Mouse (Mus musculus) ES-Bruce4 (cell line): Measurements from ENCODE around the gene Dcaf6. TPM values are rescaled to one million over a fixed set of nuclear protein-coding genes. Genes with fewer than 3 reads are reported as not detected.

Experiments
- H3K27ac ChIP-seq: 2 replicates; pipeline ENCODE4 v1.5.1; 2012; ENCODE audit warnings: low read length, inconsistent platforms; ENCODE audit not compliant: insufficient read depth
- H3K27me3 ChIP-seq: 2 replicates; pipeline ENCODE4 v1.6.1; 2012; ENCODE audit warnings: mild to moderate bottlenecking, low read length, inconsistent platforms; ENCODE audit not compliant: control insufficient read depth, poor library complexity, insufficient read depth, severe bottlenecking
- H3K36me3 ChIP-seq: 2 replicates; pipeline ENCODE4 v1.6.1; 2012; ENCODE audit warnings: inconsistent platforms, mild to moderate bottlenecking, low read length, moderate library complexity; ENCODE audit not compliant: control insufficient read depth, poor library complexity, insufficient read depth, severe bottlenecking
- H3K4me1 ChIP-seq: one replicate; pipeline ENCODE4 v1.8.1; 2011; ENCODE audit warnings: low read length; ENCODE audit not compliant: control insufficient read depth, insufficient read depth
- H3K4me3 ChIP-seq: 2 replicates; pipeline ENCODE4 v1.5.1; 2011; ENCODE audit warnings: low read depth, mild to moderate bottlenecking, low read length
- H3K9ac ChIP-seq: 2 replicates; pipeline ENCODE4 v1.6.1; 2012; ENCODE audit warnings: low read depth, mild to moderate bottlenecking, inconsistent platforms; ENCODE audit not compliant: poor library complexity, severe bottlenecking
- H3K9me3 ChIP-seq: replicated peaks from 2 replicates; pipeline ENCODE4 v1.6.1; 2012; ENCODE audit warnings: mild to moderate bottlenecking, low read length, inconsistent platforms; ENCODE audit not compliant: control insufficient read depth, poor library complexity, insufficient read depth, severe bottlenecking
- CTCF ChIP-seq: IDR thresholded peaks from one replicate; pipeline ENCODE4 v1.8.1; 2011; ENCODE audit warnings: low read depth, low read length
- EP300 ChIP-seq: IDR thresholded peaks from 2 replicates; pipeline ENCODE4 v1.6.1; 2011; ENCODE audit warnings: low read depth, low read length; ENCODE audit not compliant: insufficient read depth
- POLR2A ChIP-seq: IDR thresholded peaks from one replicate; pipeline ENCODE4 v1.8.1; 2011; ENCODE audit warnings: low read length; ENCODE audit not compliant: insufficient read depth
- polyA plus RNA-seq: library from polyadenylated mRNA; stranded (reverse); fragments of >200 nt; gene quantifications from 2 replicates; pipeline ENCODE4 v1.2.4, GENCODE M21; 2011; ENCODE audit warnings: low read depth; ENCODE audit not compliant: missing spikeins, insufficient read depth, insufficient read length

Gene Dcaf6
- 17.6 and 19.0 TPM in 2 replicates for polyA plus RNA-seq

DNA sequence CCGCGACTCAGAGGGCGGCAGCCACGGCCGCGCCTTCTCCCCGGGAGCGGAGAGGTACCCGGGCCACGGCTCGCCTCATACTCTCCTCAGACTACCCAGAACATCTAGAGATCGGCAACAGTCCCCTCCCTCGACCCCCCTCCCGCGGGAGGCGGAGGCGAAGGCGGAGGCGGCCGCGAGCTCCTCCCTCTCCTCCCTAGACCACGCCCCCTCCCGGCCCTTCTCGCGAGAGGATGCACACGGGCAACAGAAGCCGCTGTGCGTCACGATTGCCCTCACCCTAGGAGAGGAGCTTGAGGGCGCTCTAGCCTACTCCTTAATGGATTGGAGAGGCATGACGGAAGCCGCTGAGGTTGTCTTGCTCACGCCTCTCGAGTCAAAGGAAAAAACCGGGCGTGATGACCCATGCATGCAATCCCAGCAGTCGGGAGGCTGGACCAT, at the start of gene Dcaf6, which contains the start of gene Mpc2:
Gene Dcaf6 (minus strand): TSS at position 116 of the 441 bp plus-strand sequence.
Gene Mpc2 (plus strand): TSS at position 278 of the 441 bp plus-strand sequence.
- Histone ChIP-seq H3K27me3 (no peaks in the 10 kb centered on the region), H3K36me3 (no peaks in the 10 kb centered on the region), H3K9ac (peak within 1 kb of the TSS; percentile 77), H3K9me3 (no peaks in the 10 kb centered on the region), H3K4me3 (peak within 1 kb of the TSS; percentile 97), H3K27ac (0 out of 2 replicates have a peak within 1 kb of the TSS, but pooled peaks have one; percentile 46), H3K4me1 (no peaks in the 10 kb centered on the region)
- TF ChIP-seq POLR2A (peak; percentile 60), EP300 (no peak), CTCF (peak; percentile 12)

DNA sequence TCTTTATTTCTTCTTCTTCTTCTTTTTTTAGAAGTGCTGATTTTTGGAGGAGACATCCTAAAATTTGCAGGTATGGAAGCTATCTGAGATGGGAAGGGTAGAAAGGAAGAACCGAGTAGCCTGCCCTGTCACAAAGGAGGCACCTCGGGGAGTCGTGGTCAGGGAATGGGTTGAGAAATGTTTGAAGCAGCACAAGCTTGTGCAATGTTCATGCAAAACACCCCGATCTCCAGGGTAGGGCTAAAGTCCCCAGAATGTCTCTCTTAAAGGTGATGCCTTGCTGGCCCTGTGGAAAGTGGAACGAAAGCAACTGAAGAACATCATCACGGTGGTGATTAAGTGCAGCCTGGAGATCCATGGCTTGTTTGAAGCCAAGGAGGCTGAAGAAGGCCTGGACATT, 46.0 kb upstream of the Dcaf6 start:
- Histone ChIP-seq H3K9me3 (no peaks in the 10 kb centered on the region), H3K9ac (no peak overlapping the region), H3K36me3 (no peaks in the 10 kb centered on the region), H3K4me1 (no peaks in the 10 kb centered on the region), H3K27me3 (no peaks in the 10 kb centered on the region), H3K4me3 (no peak overlapping the region), H3K27ac (no peak overlapping the region)
- TF ChIP-seq EP300 (no peak), POLR2A (no peak), CTCF (no peak)

DNA sequence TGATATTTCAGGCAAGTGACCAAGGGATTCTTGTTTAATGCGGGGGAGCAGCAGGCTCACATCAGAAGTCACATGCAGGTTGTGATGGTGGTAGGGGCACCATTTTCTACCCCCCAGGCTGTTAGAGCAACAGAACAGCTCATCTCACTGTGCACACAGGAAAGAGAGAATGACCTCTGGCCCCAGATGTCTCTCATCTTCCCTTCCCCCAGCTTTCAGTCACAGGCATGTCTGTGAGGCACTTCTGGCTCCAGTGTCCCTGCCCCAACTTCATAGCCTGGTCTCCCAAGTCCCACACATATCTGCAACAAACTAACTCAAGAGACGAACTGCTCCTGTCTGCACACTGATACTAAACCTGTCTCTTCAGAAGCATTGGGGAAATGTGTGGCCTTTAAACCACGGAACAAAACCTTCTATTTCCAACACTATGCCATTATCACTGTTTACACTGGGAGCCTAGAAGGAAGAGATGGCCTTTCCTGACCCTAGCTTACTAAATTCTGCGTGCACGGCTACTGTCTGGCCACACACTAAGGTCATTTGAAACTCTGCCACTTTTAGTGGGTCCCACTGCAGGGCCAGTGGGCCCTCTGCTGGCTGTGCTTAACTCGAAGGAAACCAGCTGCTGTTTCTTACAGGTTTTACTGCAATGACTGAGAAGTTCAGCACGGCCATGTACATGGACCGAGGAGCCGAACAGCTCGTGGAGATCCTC, 43.2 kb upstream of the Dcaf6 start:
- TF ChIP-seq CTCF, result peak; percentile 26
- TF ChIP-seq POLR2A, result no peak
- Histone ChIP-seq H3K27me3 (no peaks in the 10 kb centered on the region), H3K4me3 (no peak overlapping the region), H3K9ac (no peak overlapping the region), H3K36me3 (no peaks in the 10 kb centered on the region), H3K27ac (no peak overlapping the region), H3K4me1 (no peaks in the 10 kb centered on the region), H3K9me3 (no peaks in the 10 kb centered on the region)

DNA sequence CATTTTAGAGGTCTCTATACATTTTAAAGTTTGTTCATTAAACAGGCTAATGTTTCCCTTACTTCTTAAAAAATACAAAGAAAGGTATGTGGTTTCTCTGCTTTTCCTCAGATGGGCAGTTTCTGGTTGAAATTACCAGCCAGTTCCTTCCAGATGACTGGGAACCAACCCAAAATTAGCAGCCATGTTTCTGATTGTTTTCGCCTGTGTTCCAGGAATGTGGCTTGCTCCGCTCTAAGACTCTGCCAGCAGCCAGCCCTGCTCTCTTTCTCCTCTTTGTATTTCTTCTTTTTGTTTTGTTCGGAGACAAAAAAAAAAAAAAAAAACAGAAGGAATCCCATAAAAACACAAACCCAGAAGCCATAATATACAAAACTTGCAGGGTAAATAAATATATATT, 38.6 kb upstream of the Dcaf6 start:
- H3K27ac ChIP-seq, result no peak overlapping the region
- H3K4me3 ChIP-seq, result no peak overlapping the region
- no peaks in the 10 kb centered on the region for H3K4me1 ChIP-seq
- no peaks in the 10 kb centered on the region for H3K9me3 ChIP-seq
- no peak overlapping the region for H3K9ac ChIP-seq
- no peaks in the 10 kb centered on the region for H3K27me3 ChIP-seq
- no peaks in the 10 kb centered on the region for H3K36me3 ChIP-seq
- no peak for TF ChIP-seq EP300
- no peak for TF ChIP-seq POLR2A
- TF ChIP-seq CTCF, result no peak

DNA sequence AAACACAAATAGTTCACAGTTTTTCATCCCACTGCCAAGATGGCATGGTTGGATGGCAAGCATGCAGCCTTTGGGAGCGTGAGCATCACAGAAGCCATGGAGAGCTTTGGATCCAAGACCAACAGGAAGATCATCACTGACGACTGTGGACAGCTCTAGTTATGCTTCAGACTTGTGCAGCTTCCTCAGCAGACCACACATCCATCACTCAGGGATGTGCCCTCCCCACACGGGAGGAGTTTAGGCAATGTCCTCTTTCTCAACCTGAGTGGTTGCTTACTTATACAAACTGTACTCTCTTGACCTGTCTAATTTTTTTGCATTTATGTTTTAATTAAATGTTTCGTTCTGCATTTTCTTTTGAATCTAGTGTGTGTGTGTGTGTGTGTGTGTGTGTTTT, 28.9 kb upstream of the Dcaf6 start:
- TF ChIP-seq POLR2A (no peak), CTCF (no peak), EP300 (no peak)
- Histone ChIP-seq H3K4me1 (no peaks in the 10 kb centered on the region), H3K4me3 (no peak overlapping the region), H3K27me3 (no peaks in the 10 kb centered on the region), H3K36me3 (no peaks in the 10 kb centered on the region), H3K9me3 (no peaks in the 10 kb centered on the region), H3K9ac (no peak overlapping the region), H3K27ac (no peak overlapping the region)

DNA sequence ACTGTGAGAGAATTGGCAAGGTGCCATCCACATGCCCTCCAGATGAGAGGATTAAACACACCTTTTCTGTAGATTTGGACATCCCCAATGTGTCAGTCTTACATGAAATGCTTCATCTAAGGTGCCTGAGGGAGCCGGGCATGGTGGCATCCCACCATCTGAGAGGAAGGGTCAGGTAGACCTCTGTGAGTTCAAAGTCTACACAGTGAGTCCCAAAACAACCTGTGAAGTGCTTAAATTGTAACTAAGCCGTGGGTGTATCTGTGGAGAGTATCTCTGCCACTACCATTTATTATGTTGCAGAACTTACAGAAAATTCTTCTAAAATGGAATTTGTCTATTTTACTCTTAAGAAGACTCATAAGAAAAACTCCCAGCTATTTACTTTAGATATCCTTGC, 25.8 kb upstream of the Dcaf6 start:
- TF ChIP-seq POLR2A (no peak), EP300 (no peak), CTCF (no peak)
- Histone ChIP-seq H3K9me3 (no peaks in the 10 kb centered on the region), H3K27me3 (no peaks in the 10 kb centered on the region), H3K27ac (no peak overlapping the region), H3K9ac (no peak overlapping the region), H3K36me3 (no peaks in the 10 kb centered on the region), H3K4me1 (no peaks in the 10 kb centered on the region), H3K4me3 (no peak overlapping the region)
